Mouse (Mus musculus) kidney, adult 18-20 months (tissue): ENCODE measurements around the gene Catsper4.
"Not testable (repeated sequence)": the region's sequence is repeated elsewhere in the genome, so short reads cannot be mapped to it uniquely, and the experiment has no call there.

ENCODE experiments used
- DNase-seq: peaks from one replicate; pipeline ENCODE4 v3.0.0; 2021

Gene Catsper4

GRCm38 (mm10) chr4:134227194-134227593 lies at the start of gene Catsper4:
Gene Catsper4, minus strand, starts transcription at chr4:134227383.
- no peak for DNase-seq

GRCm38 (mm10) chr4:134273417-134274345 lies 46.5 kb upstream of the Catsper4 start:
- DNase-seq: no peak

- no peak for DNase-seq
Observed at GRCm38 (mm10) chr4:134272731-134273416, 45.7 kb upstream of the Catsper4 start.

GRCm38 (mm10) chr4:134271979-134272378 lies 44.8 kb upstream of the Catsper4 start:
- no peak for DNase-seq

GRCm38 (mm10) chr4:134269622-134270021 lies 42.4 kb upstream of the Catsper4 start:
- DNase-seq: not testable (repeated sequence)

GRCm38 (mm10) chr4:134268102-134268655 lies 41.0 kb upstream of the Catsper4 start:
- DNase-seq: no peak

GRCm38 (mm10) chr4:134265860-134266585 lies 38.8 kb upstream of the Catsper4 start:
- no peak for DNase-seq

GRCm38 (mm10) chr4:134263191-134263590 lies 36.0 kb upstream of the Catsper4 start:
- peak; percentile 83 for DNase-seq

- no peak for DNase-seq
Observed at GRCm38 (mm10) chr4:134258354-134258753, 31.2 kb upstream of the Catsper4 start.

GRCm38 (mm10) chr4:134257198-134258009 lies 30.2 kb upstream of the Catsper4 start:
- no peak for DNase-seq

GRCm38 (mm10) chr4:134256407-134257197 lies 29.4 kb upstream of the Catsper4 start:
- peak; percentile 24 for DNase-seq

- DNase-seq: peak; percentile 25
Observed at GRCm38 (mm10) chr4:134255854-134256253, 28.7 kb upstream of the Catsper4 start.

- DNase-seq: no peak
Observed at GRCm38 (mm10) chr4:134254835-134255234, 27.7 kb upstream of the Catsper4 start.

GRCm38 (mm10) chr4:134253722-134254324 lies 26.6 kb upstream of the Catsper4 start, which contains the start of gene Grrp1:
Gene Grrp1, minus strand, starts transcription at chr4:134254106.
- peak; percentile 38 for DNase-seq

- DNase-seq: peak; percentile 31
Observed at GRCm38 (mm10) chr4:134252911-134253721, 25.9 kb upstream of the Catsper4 start.

GRCm38 (mm10) chr4:134252131-134252910 lies 25.1 kb upstream of the Catsper4 start:
- DNase-seq: peak; percentile 38

GRCm38 (mm10) chr4:134251241-134252130 lies 24.3 kb upstream of the Catsper4 start:
- DNase-seq: peak; percentile 40

- DNase-seq: no peak
Observed at GRCm38 (mm10) chr4:134250930-134251240, 23.7 kb upstream of the Catsper4 start.
